Mouse (Mus musculus) midbrain, embryonic 10.5 days (tissue): ENCODE data around the gene Myo1g. TPM values are rescaled to one million over a fixed set of nuclear protein-coding genes. Genes with fewer than 3 reads are reported as not detected.
A peak's percentile ranks its signal among the peaks of the same experiment; 100 is the strongest.

ENCODE experiments used
- DNase-seq: peaks from one replicate; pipeline ENCODE4 v3.0.0-alpha.2; 2017; ENCODE audit warnings: low spot score
- H3K27ac ChIP-seq: fragments of 300-500 bp; sonication (generic); replicated peaks from 2 replicates; pipeline ENCODE4 v1.5.1; 2016; ENCODE audit warnings: mild to moderate bottlenecking
- H3K27me3 ChIP-seq: fragments of 300-500 bp; sonication (generic); 2 replicates; pipeline ENCODE4 v1.6.1; 2016; ENCODE audit warnings: low read depth, mild to moderate bottlenecking; ENCODE audit not compliant: poor library complexity, severe bottlenecking
- H3K36me3 ChIP-seq: fragments of 300-500 bp; sonication (generic); 2 replicates; pipeline ENCODE4 v1.6.1; 2016; ENCODE audit warnings: mild to moderate bottlenecking, moderate library complexity
- H3K4me1 ChIP-seq: fragments of 300-500 bp; sonication (generic); 2 replicates; pipeline ENCODE4 v1.6.1; 2016
- H3K4me3 ChIP-seq: fragments of 300-500 bp; sonication (generic); 2 replicates; pipeline ENCODE4 v1.5.1; 2016; ENCODE audit warnings: mild to moderate bottlenecking, moderate library complexity
- H3K9me3 ChIP-seq: fragments of 300-500 bp; sonication (generic); replicated peaks from 2 replicates; pipeline ENCODE4 v1.6.1; 2016; ENCODE audit warnings: mild to moderate bottlenecking
- WGBS: fragments of 180-500 bp; shearing (Covaris S2); methylation state at CpG from one replicate; pipeline ENCODE4 v1.1.7; 2016; 5-methylcytosine and 5-hydroxymethylcytosine counted together
- polyA plus RNA-seq: library from polyadenylated mRNA; unstranded; fragments of >200 nt; fragmentation: Nextera tagmentation; extraction: Ambion mirVana; gene quantifications from 2 replicates; pipeline ENCODE4 v1.2.1, GENCODE M21; 2016

Gene Myo1g
- polyA plus RNA-seq, 1 experiment from 2014 or later, result 0.86 TPM

GRCm38 (mm10) chr11:6479231-6479630 lies 41.5 kb downstream of the Myo1g start:
- 82% methylated on average over 2 of the region's 2 CpGs for WGBS
- Histone ChIP-seq H3K27ac (no peak overlapping the region), H3K27me3 (no peaks in the 10 kb centered on the region), H3K36me3 (no peaks in the 10 kb centered on the region), H3K9me3 (no peaks in the 10 kb centered on the region), H3K4me1 (peaks cover 7% of the 10 kb centered on the region), H3K4me3 (no peak overlapping the region)
- DNase-seq, result no peak

- Histone ChIP-seq H3K27me3 (no peaks in the 10 kb centered on the region), H3K4me3 (no peak overlapping the region), H3K27ac (no peak overlapping the region), H3K9me3 (no peaks in the 10 kb centered on the region), H3K36me3 (peaks cover 14% of the 10 kb centered on the region), H3K4me1 (peaks cover 26% of the 10 kb centered on the region)
- no peak for DNase-seq
- WGBS, result 100% methylated on average over 1 of the region's 1 CpGs
Observed at GRCm38 (mm10) chr11:6477350-6477749, 43.4 kb downstream of the Myo1g start.

GRCm38 (mm10) chr11:6476876-6477275 lies 43.9 kb downstream of the Myo1g start:
- Histone ChIP-seq H3K36me3 (peaks cover 18% of the 10 kb centered on the region), H3K9me3 (no peaks in the 10 kb centered on the region), H3K27me3 (no peaks in the 10 kb centered on the region), H3K4me1 (peaks cover 31% of the 10 kb centered on the region), H3K4me3 (no peak overlapping the region), H3K27ac (no peak overlapping the region; the same call in 1 of the 2 replicates)
- WGBS, result 74% methylated on average over 6 of the region's 6 CpGs
- no peak for DNase-seq

DNA sequence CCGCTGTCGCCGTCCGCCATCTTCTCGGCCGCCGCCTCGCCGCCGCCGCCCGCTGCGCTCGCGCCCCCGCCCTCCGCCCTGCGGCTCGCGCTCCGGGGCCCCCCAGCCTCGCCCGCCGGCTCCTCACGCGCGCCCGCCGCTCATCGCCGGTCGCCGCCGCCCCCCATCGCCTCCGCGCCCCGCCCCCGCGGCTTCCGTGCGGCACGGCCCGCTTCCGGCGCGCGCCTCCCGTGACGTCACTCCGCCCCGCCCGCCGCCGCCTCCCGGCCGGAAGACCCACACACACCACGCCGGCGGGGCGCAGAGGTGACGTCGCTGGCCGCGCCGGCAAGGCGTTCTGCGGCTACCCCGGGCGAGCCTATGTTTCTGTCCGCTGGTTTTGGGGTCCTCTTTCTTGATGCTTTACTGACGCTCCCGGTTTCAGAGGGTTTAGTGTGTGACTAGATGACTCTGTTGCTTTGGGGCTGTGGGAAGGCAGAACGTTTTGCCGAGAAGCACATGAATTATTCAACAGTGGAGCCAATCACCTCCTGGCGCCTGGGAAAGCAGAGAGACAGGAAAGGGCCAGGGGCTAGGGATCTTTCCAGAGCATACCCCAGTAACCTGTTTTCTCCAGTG lies 44.8 kb downstream of the Myo1g start, which contains the start of gene Purb:
Gene Purb (minus strand): TSS at position 51 of the 618 bp plus-strand sequence.
- Histone ChIP-seq H3K9me3 (no peaks in the 10 kb centered on the region), H3K36me3 (peaks cover 26% of the 10 kb centered on the region), H3K4me1 (peaks cover 40% of the 10 kb centered on the region), H3K4me3 (peak within 1 kb of the TSS; percentile 99), H3K27me3 (no peaks in the 10 kb centered on the region), H3K27ac (peak within 1 kb of the TSS; percentile 95)
- DNase-seq, result peak; percentile 90
- WGBS, result 5% methylated on average over 69 of the region's 76 CpGs

GRCm38 (mm10) chr11:6474874-6475731 lies 45.7 kb downstream of the Myo1g start:
- Histone ChIP-seq H3K4me1 (peaks cover 48% of the 10 kb centered on the region), H3K27ac (peak overlapping the region; percentile 95), H3K4me3 (peak overlapping the region; percentile 99), H3K36me3 (peaks cover 34% of the 10 kb centered on the region), H3K27me3 (no peaks in the 10 kb centered on the region), H3K9me3 (no peaks in the 10 kb centered on the region)
- WGBS, result under 1% methylated on average over 109 of the region's 109 CpGs
- DNase-seq, result peak; percentile 71

DNA sequence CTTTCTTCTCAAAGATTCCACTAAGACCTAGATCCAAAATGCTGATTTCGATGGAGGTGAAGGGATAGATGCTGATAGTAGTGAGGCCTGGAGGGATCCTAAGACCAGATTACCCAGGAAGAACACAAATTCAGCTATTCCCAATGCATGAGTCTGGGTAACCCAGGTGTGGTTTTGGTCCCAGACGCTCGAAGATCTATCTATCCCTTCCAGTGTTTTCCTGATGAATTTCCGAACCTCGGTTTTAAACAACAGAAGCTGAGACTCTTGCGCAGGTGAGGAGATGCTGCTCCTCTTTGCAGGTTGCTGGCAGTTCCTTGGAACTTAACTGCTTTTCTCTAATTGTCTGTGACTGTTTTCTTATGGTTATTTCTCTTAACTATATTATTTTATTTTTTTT lies 46.4 kb downstream of the Myo1g start:
- no peak for DNase-seq
- H3K27ac ChIP-seq, result peak overlapping the region; percentile 95
- H3K4me1 ChIP-seq, result peaks cover 53% of the 10 kb centered on the region
- 50% methylated on average over 6 of the region's 6 CpGs for WGBS
- H3K27me3 ChIP-seq, result no peaks in the 10 kb centered on the region
- peak overlapping the region; percentile 99 for H3K4me3 ChIP-seq
- H3K9me3 ChIP-seq, result no peaks in the 10 kb centered on the region
- peaks cover 38% of the 10 kb centered on the region for H3K36me3 ChIP-seq

GRCm38 (mm10) chr11:6472076-6472475 lies 48.7 kb downstream of the Myo1g start:
- peaks cover 57% of the 10 kb centered on the region for H3K4me1 ChIP-seq
- no peak overlapping the region for H3K27ac ChIP-seq
- H3K4me3 ChIP-seq, result peak overlapping the region; percentile 99
- H3K9me3 ChIP-seq, result no peaks in the 10 kb centered on the region
- no peaks in the 10 kb centered on the region for H3K27me3 ChIP-seq
- peaks cover 58% of the 10 kb centered on the region for H3K36me3 ChIP-seq
- DNase-seq, result no peak

GRCm38 (mm10) chr11:6471493-6471892 lies 49.3 kb downstream of the Myo1g start:
- WGBS, result 77% methylated on average over 1 of the region's 1 CpGs
- DNase-seq, result no peak
- H3K4me3 ChIP-seq, result peak overlapping the region; percentile 99
- no peaks in the 10 kb centered on the region for H3K27me3 ChIP-seq
- no peak overlapping the region; the same call in 1 of the 2 replicates for H3K27ac ChIP-seq
- no peaks in the 10 kb centered on the region for H3K9me3 ChIP-seq
- peaks cover 56% of the 10 kb centered on the region for H3K4me1 ChIP-seq
- H3K36me3 ChIP-seq, result peaks cover 64% of the 10 kb centered on the region

DNA sequence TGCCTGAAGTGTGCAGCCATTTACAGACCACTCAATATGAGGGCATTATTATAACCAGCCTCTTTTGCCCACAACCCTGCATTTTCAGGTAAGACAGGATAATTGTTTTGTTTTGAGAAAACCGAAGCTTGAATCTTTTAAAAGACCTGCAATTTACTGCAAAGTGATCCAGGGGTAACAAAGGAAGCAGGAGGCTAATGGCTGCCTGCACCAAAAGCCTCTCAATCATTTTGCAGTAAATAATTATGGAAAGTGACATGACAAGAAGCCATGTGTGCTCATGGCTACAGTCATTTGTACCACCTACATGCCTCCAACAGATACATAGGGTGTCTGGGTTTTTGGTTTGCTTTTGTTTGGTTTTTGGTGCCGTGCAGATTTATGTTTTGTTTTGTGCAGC lies 49.7 kb downstream of the Myo1g start:
- H3K36me3 ChIP-seq, result peaks cover 69% of the 10 kb centered on the region
- WGBS, result 82% methylated on average over 2 of the region's 2 CpGs
- no peaks in the 10 kb centered on the region for H3K9me3 ChIP-seq
- peaks cover 56% of the 10 kb centered on the region for H3K4me1 ChIP-seq
- H3K27me3 ChIP-seq, result no peaks in the 10 kb centered on the region
- peak overlapping the region; percentile 99 for H3K4me3 ChIP-seq
- H3K27ac ChIP-seq, result no peak overlapping the region
- DNase-seq, result no peak

DNA sequence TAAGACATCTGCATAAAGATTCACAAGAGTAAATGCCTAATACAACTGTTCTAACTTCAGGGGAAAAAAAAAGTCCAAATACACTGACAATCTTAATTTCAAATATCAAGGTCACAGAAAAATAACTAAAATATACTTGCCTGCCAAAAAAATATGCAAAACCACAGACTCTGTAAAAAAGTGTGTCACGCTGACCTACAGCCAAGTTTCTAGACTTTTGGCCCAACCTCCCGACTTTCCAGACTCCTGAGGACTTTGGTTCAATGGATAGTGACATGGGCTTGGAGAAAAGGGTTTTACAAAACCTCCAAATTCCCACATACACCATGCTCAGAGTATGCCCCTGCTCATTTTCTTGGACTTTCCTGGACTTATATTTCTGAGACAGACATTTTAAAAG lies 52.2 kb downstream of the Myo1g start:
- peaks cover 83% of the 10 kb centered on the region for H3K36me3 ChIP-seq
- DNase-seq, result no peak
- no peak overlapping the region for H3K27ac ChIP-seq
- H3K4me1 ChIP-seq, result peaks cover 44% of the 10 kb centered on the region
- 96% methylated on average over 2 of the region's 2 CpGs for WGBS
- H3K9me3 ChIP-seq, result no peaks in the 10 kb centered on the region
- no peak overlapping the region for H3K4me3 ChIP-seq
- no peaks in the 10 kb centered on the region for H3K27me3 ChIP-seq

DNA sequence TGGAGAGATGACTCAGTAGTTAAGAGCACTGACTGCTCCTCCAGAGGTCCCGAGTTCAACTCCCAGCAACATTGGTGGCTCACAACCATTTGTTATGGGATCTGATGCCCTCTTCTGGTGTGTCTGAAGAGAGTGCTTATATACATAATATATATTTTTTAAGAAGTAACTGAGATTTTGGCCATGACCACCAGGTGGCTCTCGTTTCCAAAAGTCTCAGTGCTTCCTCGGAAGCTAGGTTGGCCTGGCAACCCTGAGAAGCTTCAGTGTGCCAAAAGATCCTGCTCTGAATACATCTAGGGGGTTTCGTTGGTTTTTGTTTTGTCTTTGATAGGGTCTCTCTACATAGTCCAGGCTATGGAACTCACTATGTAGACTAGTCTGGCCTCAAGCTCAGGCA lies 55.6 kb downstream of the Myo1g start:
- H3K4me1 ChIP-seq, result peaks cover 10% of the 10 kb centered on the region; the same call in 1 of the 2 replicates
- H3K9me3 ChIP-seq, result no peaks in the 10 kb centered on the region
- no peak overlapping the region for H3K27ac ChIP-seq
- no peak overlapping the region for H3K4me3 ChIP-seq
- H3K36me3 ChIP-seq, result peaks cover 54% of the 10 kb centered on the region
- peak; percentile 56 for DNase-seq
- no peaks in the 10 kb centered on the region for H3K27me3 ChIP-seq
- 52% methylated on average over 4 of the region's 4 CpGs for WGBS

GRCm38 (mm10) chr11:6463159-6463837 lies 57.5 kb downstream of the Myo1g start:
- Histone ChIP-seq H3K4me3 (no peak overlapping the region), H3K4me1 (0 out of 2 replicates have a peak, but pooled peaks cover 2% of the 10 kb centered on the region), H3K27ac (no peak overlapping the region), H3K9me3 (no peaks in the 10 kb centered on the region), H3K27me3 (no peaks in the 10 kb centered on the region), H3K36me3 (peaks cover 42% of the 10 kb centered on the region)
- WGBS, result 90% methylated on average over 6 of the region's 6 CpGs
- DNase-seq, result no peak
